Mouse (Mus musculus): ENCODE measurements at regions not wholly inside any gene's neighbourhood (a gene's known extent, or its start where the extent isn't known, plus 50 kb on each side); places are given as distances from the start of the nearest gene placed in this dataset.

- Histone ChIP-seq H3K27me3 (no peaks in the 10 kb centered on the region), H3K9ac (no peak overlapping the region), H3K4me1 (replicated peaks) (0 out of 2 replicates have a peak, but pooled peaks cover 3% of the 10 kb centered on the region), H3K9me3 (no peaks in the 10 kb centered on the region), H3K4me3 (no peak overlapping the region), H3K4me2 (no peak overlapping the region), H3K36me3 (no peaks in the 10 kb centered on the region), H3K27ac (replicated peaks) (no peak overlapping the region)
- ATAC-seq (ENCODE audit: low read depth), result no peak
- 70% methylated on average over 7 of the region's 7 CpGs for WGBS
Measured at GRCm38 (mm10) chr3:115818734-115819133, 68.9 kb upstream of the Dph5 start.

- H3K4me3 ChIP-seq, result no peak overlapping the region
- H3K9ac ChIP-seq, result no peak overlapping the region
- no peaks in the 10 kb centered on the region for H3K36me3 ChIP-seq
- H3K4me2 ChIP-seq, result no peak overlapping the region
- H3K27ac ChIP-seq (replicated peaks), result no peak overlapping the region
- no peak for ATAC-seq (ENCODE audit: low read depth)
- 0 out of 2 replicates have a peak, but pooled peaks cover 3% of the 10 kb centered on the region for H3K4me1 ChIP-seq (replicated peaks)
- no peaks in the 10 kb centered on the region for H3K9me3 ChIP-seq
- H3K27me3 ChIP-seq, result no peaks in the 10 kb centered on the region
- 66% methylated on average over 7 of the region's 7 CpGs for WGBS
Measured at GRCm38 (mm10) chr3:115819401-115820138, 68.1 kb upstream of the Dph5 start.

DNA sequence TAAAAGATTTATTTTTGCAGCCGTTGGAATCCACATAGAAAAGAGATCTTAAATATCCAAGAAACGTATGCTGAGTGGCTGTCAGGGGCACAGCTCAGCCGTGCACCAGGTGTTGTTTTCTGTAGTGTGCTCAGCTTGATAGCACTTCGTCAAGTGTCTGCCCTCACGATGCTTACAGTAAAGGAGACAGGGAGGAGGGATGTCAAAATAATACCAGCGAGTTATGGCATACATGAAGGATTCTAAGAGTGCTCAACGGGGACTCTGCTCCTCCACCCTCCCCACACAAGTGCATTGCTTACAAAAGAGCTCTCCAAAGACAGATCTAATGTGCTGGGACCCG is 67.5 kb upstream of the Dph5 start:
- Histone ChIP-seq H3K27ac (replicated peaks) (no peak overlapping the region), H3K36me3 (no peaks in the 10 kb centered on the region), H3K4me3 (no peak overlapping the region), H3K4me2 (no peak overlapping the region), H3K4me1 (replicated peaks) (0 out of 2 replicates have a peak, but pooled peaks cover 3% of the 10 kb centered on the region), H3K27me3 (no peaks in the 10 kb centered on the region), H3K9me3 (no peaks in the 10 kb centered on the region), H3K9ac (no peak overlapping the region)
- WGBS, result 69% methylated on average over 8 of the region's 8 CpGs
- ATAC-seq (ENCODE audit: low read depth), result no peak

DNA sequence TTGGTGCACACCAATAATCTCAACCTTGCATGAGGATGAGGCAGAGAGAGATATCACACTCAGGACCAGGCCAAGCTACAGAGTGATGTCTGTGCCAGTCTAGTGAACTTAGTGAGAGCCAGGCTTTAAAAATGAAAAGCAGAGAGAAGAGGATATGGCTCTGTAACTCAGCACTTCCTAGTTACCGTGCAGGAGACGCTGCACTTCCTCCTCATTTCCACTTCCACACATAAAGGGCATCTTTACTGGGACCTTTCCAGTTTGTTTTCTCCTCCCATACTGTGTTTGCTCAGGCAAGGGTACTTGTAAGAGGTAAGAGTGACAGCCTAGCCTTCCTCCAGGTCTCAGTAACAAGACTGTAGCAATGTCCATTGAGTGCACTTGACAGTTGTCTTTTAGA is 66.0 kb upstream of the Dph5 start:
- no peak overlapping the region for H3K4me2 ChIP-seq
- no peaks in the 10 kb centered on the region for H3K27me3 ChIP-seq
- 0 out of 2 replicates have a peak, but pooled peaks cover 3% of the 10 kb centered on the region for H3K4me1 ChIP-seq (replicated peaks)
- 98% methylated on average over 2 of the region's 2 CpGs for WGBS
- H3K27ac ChIP-seq (replicated peaks), result no peak overlapping the region
- H3K9ac ChIP-seq, result no peak overlapping the region
- H3K9me3 ChIP-seq, result no peaks in the 10 kb centered on the region
- H3K36me3 ChIP-seq, result no peaks in the 10 kb centered on the region
- ATAC-seq (ENCODE audit: low read depth), result no peak
- H3K4me3 ChIP-seq, result no peak overlapping the region

GRCm38 (mm10) chr3:115822491-115822890 is 65.1 kb upstream of the Dph5 start:
- H3K9me3 ChIP-seq, result no peaks in the 10 kb centered on the region
- no peak overlapping the region for H3K27ac ChIP-seq (replicated peaks)
- 0 out of 2 replicates have a peak, but pooled peaks cover 3% of the 10 kb centered on the region for H3K4me1 ChIP-seq (replicated peaks)
- H3K9ac ChIP-seq, result no peak overlapping the region
- H3K4me3 ChIP-seq, result no peak overlapping the region
- no peaks in the 10 kb centered on the region for H3K36me3 ChIP-seq
- no peaks in the 10 kb centered on the region for H3K27me3 ChIP-seq
- WGBS, result 66% methylated on average over 6 of the region's 6 CpGs
- no peak overlapping the region for H3K4me2 ChIP-seq
- no peak for ATAC-seq (ENCODE audit: low read depth)

DNA sequence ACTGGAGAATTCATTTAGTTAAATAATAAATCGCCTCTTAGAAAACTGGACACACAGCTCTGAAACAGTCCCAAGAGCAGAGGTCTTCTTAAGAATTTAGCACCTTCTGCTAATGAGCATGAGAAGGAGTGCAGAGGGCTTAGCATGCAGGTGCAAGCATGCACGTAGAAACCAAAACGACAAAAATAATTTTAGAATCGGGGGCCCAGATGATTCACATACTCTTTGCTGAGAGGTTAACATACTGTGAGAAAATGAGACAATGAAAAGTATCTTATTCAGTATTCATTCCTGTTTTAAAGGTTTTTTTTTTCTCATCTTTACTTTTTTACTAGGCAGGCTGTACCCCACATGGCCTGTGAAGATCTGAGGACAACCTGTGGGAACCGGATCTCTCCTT is 63.9 kb upstream of the Dph5 start:
- ATAC-seq (ENCODE audit: low read depth), result no peak
- 86% methylated on average over 5 of the region's 5 CpGs for WGBS
- no peak overlapping the region for H3K4me2 ChIP-seq
- H3K4me1 ChIP-seq (replicated peaks), result 0 out of 2 replicates have a peak, but pooled peaks cover 3% of the 10 kb centered on the region
- H3K9ac ChIP-seq, result no peak overlapping the region
- H3K4me3 ChIP-seq, result no peak overlapping the region
- H3K27ac ChIP-seq (replicated peaks), result no peak overlapping the region
- no peaks in the 10 kb centered on the region for H3K27me3 ChIP-seq
- H3K9me3 ChIP-seq, result no peaks in the 10 kb centered on the region
- no peaks in the 10 kb centered on the region for H3K36me3 ChIP-seq

DNA sequence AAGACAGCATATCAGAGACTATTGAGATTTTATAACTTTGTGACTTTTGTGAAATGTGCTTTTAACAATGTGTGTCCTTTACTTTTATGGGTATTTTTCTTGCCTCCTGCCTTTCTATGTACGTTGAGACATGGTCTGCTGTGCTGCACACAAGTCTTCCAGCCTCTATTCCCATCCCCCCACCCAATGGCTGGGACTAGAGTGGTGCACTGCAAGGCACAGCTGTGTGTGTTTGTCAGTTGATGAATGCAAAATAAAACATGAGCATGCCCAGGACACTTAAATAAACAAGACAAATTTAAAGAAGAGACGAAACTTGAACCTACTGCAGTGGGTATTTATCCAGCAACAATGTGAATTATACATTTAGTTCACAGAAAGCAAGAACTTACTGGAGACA is 62.8 kb upstream of the Dph5 start:
- Histone ChIP-seq H3K4me1 (replicated peaks) (no peaks in the 10 kb centered on the region), H3K4me2 (no peak overlapping the region), H3K27ac (replicated peaks) (no peak overlapping the region), H3K9me3 (no peaks in the 10 kb centered on the region), H3K27me3 (no peaks in the 10 kb centered on the region), H3K9ac (no peak overlapping the region), H3K4me3 (no peak overlapping the region), H3K36me3 (no peaks in the 10 kb centered on the region)
- 59% methylated on average over 2 of the region's 2 CpGs for WGBS
- ATAC-seq (ENCODE audit: low read depth), result no peak

GRCm38 (mm10) chr3:115835381-115835780 is 52.3 kb upstream of the Dph5 start:
- Histone ChIP-seq H3K4me3 (no peak overlapping the region), H3K27ac (replicated peaks) (no peak overlapping the region), H3K27me3 (no peaks in the 10 kb centered on the region), H3K9ac (no peak overlapping the region), H3K9me3 (no peaks in the 10 kb centered on the region), H3K4me1 (replicated peaks) (no peaks in the 10 kb centered on the region), H3K36me3 (no peaks in the 10 kb centered on the region), H3K4me2 (no peak overlapping the region)
- ATAC-seq (ENCODE audit: low read depth), result no peak

- Histone ChIP-seq H3K4me1 (replicated peaks) (no peaks in the 10 kb centered on the region), H3K9ac (no peak overlapping the region), H3K4me3 (no peak overlapping the region), H3K27ac (replicated peaks) (no peak overlapping the region), H3K9me3 (no peaks in the 10 kb centered on the region), H3K27me3 (no peaks in the 10 kb centered on the region), H3K4me2 (no peak overlapping the region), H3K36me3 (no peaks in the 10 kb centered on the region)
- no peak for ATAC-seq (ENCODE audit: low read depth)
- WGBS, result 92% methylated on average over 1 of the region's 1 CpGs
Measured at GRCm38 (mm10) chr3:115837617-115838216, 49.9 kb upstream of the Dph5 start.

Data from neural tube, embryonic 13.5 days (tissue).